Mouse (Mus musculus) liver, embryonic 14.5 days (tissue): Measurements from ENCODE around the gene Dlgap5. TPM values are rescaled to one million over a fixed set of nuclear protein-coding genes. Genes with fewer than 3 reads are reported as not detected.

Experiments used
- ATAC-seq: fragments of 200-750 bp; cut with Nextera tagmentation; 2 replicates; pipeline ENCODE4 v1.8.0; 2017; ENCODE audit warnings: moderate number of reproducible peaks, mild to moderate bottlenecking, moderate library complexity; ENCODE audit not compliant: insufficient read depth
- DNase-seq, 3 experiments: peaks; one replicate each; pipeline ENCODE4 v3.0.0-alpha.2; 2012 to 2013; ENCODE audit warnings: low read depth in 3 of 3, low spot score in 3 of 3
- H3K27ac ChIP-seq: fragments of 300-500 bp; sonication (generic); 2 replicates; pipeline ENCODE4 v1.5.1; 2014; ENCODE audit warnings: moderate library complexity, mild to moderate bottlenecking, control low read depth, inconsistent platforms
- H3K27me3 ChIP-seq: fragments of 300-500 bp; sonication (generic); 2 replicates; pipeline ENCODE4 v1.6.1; 2014; ENCODE audit warnings: mild to moderate bottlenecking, low read length, moderate library complexity; ENCODE audit not compliant: control insufficient read depth, insufficient read depth
- H3K36me3 ChIP-seq: fragments of 300-500 bp; sonication (generic); replicated peaks from 2 replicates; pipeline ENCODE4 v1.6.1; 2014; ENCODE audit warnings: low read depth; ENCODE audit not compliant: control insufficient read depth, insufficient read depth
- H3K4me1 ChIP-seq, 2 experiments: fragments of 200-500 bp in 1 of 2; fragments of 300-500 bp in 1 of 2; sonication (generic) in 1 of 2; replicated peaks; 2 replicates each; pipeline ENCODE4 v1.6.1; 2012 to 2014; ENCODE audit warnings: antibody characterized with exemption in 1 of 2, inconsistent platforms in 1 of 2, low read length in 1 of 2; ENCODE audit not compliant: control insufficient read depth in 2 of 2, insufficient read depth in 2 of 2
- H3K4me2 ChIP-seq: fragments of 300-500 bp; sonication (generic); 2 replicates; pipeline ENCODE4 v1.6.1; 2014; ENCODE audit warnings: low read depth, mild to moderate bottlenecking, control low read depth, moderate library complexity
- H3K4me3 ChIP-seq, 2 experiments: fragments of 200-500 bp in 1 of 2; fragments of 300-500 bp in 1 of 2; sonication (generic) in 1 of 2; 2 replicates each; pipeline ENCODE4 v1.5.1; 2012 to 2014; ENCODE audit warnings: low read depth in 2 of 2, low read length in 2 of 2, mild to moderate bottlenecking in 2 of 2, control low read depth in 1 of 2, inconsistent platforms in 1 of 2, moderate library complexity in 1 of 2; ENCODE audit not compliant: insufficient read depth in 1 of 2
- H3K9ac ChIP-seq: fragments of 300-500 bp; sonication (generic); replicated peaks from 2 replicates; pipeline ENCODE4 v1.6.1; 2014; ENCODE audit warnings: mild to moderate bottlenecking, control low read depth, moderate library complexity
- H3K9me3 ChIP-seq: fragments of 300-500 bp; sonication (generic); 2 replicates; pipeline ENCODE4 v1.6.1; 2016; ENCODE audit warnings: low read length, mixed read lengths; ENCODE audit not compliant: control insufficient read depth
- CTCF ChIP-seq: IDR thresholded peaks from 2 replicates; pipeline ENCODE4 v1.5.1; 2016; ENCODE audit warnings: antibody characterized with exemption, low read depth, control low read depth
- EP300 ChIP-seq: IDR thresholded peaks from 2 replicates; pipeline ENCODE4 v1.6.1; 2016; ENCODE audit warnings: antibody characterized with exemption, low read depth
- WGBS: fragments of 180-500 bp; shearing (Covaris S2); extraction: QIAGEN DNeasy Blood & Tissue Kit; methylation state at CpG from one replicate; pipeline ENCODE4 v1.1.7; 2014; ENCODE audit not compliant: insufficient replicate concordance; 5-methylcytosine and 5-hydroxymethylcytosine counted together
- polyA plus RNA-seq, 2 experiments: library from polyadenylated mRNA; depleted of rRNA in 1 of 2; stranded (reverse) in 1 of 2; unstranded in 1 of 2; fragments of >200 nt; fragmentation: Nextera tagmentation in 1 of 2; extraction: Ambion mirVana in 1 of 2; gene quantifications; 2 replicates each; pipeline versions ENCODE4 v1.2.1 to v1.2.3; 2012 to 2014

Gene Dlgap5
- polyA plus RNA-seq, 2 experiments: 42.5 to 51.4 TPM

DNA sequence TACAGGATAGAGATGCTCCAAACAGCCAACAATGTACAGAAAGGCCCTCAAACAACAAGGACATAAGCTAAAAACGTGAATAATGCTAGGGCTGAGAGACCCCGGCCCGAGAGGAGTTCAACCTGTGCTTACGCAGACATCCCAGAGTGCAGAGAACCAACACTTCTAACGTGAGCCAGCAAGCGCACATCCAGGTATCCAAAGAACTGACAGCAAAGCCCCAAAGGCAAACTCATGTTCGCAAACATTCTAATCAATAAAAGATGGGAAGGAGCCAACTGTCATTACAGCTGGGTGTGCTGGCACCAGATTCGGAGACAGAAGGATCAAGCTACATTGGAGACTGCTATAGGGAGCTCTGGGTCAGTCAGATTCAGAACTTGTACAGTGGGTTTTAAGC lies 15.5 kb downstream of the Dlgap5 start:
- TF ChIP-seq EP300: no peak
- ATAC-seq: no peak
- 78% methylated on average over 8 of the region's 8 CpGs for WGBS

GRCm38 (mm10) chr14:47396165-47396652 lies 22.0 kb downstream of the Dlgap5 start:
- Histone ChIP-seq H3K4me1 (no peaks in the 10 kb centered on the region), H3K27ac (no peak overlapping the region), H3K9ac (no peak overlapping the region), H3K4me2 (no peak overlapping the region), H3K27me3 (no peaks in the 10 kb centered on the region), H3K9me3 (no peaks in the 10 kb centered on the region), H3K4me3 (no peak overlapping the region), H3K36me3 (peaks cover 99% of the 10 kb centered on the region)
- ATAC-seq (no peak), DNase-seq (no peak)
- no peak for TF ChIP-seq EP300
- peak; percentile 69 for TF ChIP-seq CTCF
- 69% methylated on average over 5 of the region's 5 CpGs for WGBS

More for the DNA sequence above, 15.5 kb downstream of the Dlgap5 start:
- no peak for DNase-seq
- H3K27me3 ChIP-seq: no peaks in the 10 kb centered on the region
- H3K9ac ChIP-seq: no peak overlapping the region
- H3K4me3 ChIP-seq: no peak overlapping the region
- no peaks in the 10 kb centered on the region for H3K9me3 ChIP-seq
- no peaks in the 10 kb centered on the region for H3K4me1 ChIP-seq
- no peak overlapping the region for H3K27ac ChIP-seq
- H3K36me3 ChIP-seq: peaks cover 98% of the 10 kb centered on the region
- H3K4me2 ChIP-seq: no peak overlapping the region

GRCm38 (mm10) chr14:47395462-47396026 lies 22.7 kb downstream of the Dlgap5 start:
- Histone ChIP-seq H3K36me3 (peaks cover 100% of the 10 kb centered on the region), H3K27ac (no peak overlapping the region)
- DNase-seq: no peak

GRCm38 (mm10) chr14:47395007-47395406 lies 23.2 kb downstream of the Dlgap5 start:
- Histone ChIP-seq H3K4me1 (no peaks in the 10 kb centered on the region), H3K9me3 (no peaks in the 10 kb centered on the region), H3K4me3 (no peak overlapping the region), H3K27me3 (no peaks in the 10 kb centered on the region), H3K36me3 (peaks cover 100% of the 10 kb centered on the region), H3K27ac (no peak overlapping the region), H3K9ac (no peak overlapping the region), H3K4me2 (no peak overlapping the region)
- 92% methylated on average over 6 of the region's 6 CpGs for WGBS
- ATAC-seq (no peak), DNase-seq (no peak)
- TF ChIP-seq EP300 (no peak), CTCF (no peak)

More at GRCm38 (mm10) chr14:47395462-47396026, 22.7 kb downstream of the Dlgap5 start:
- Histone ChIP-seq H3K4me3 (no peak overlapping the region), H3K4me2 (no peak overlapping the region), H3K9me3 (no peaks in the 10 kb centered on the region), H3K4me1 (no peaks in the 10 kb centered on the region), H3K27me3 (no peaks in the 10 kb centered on the region), H3K9ac (no peak overlapping the region)
- WGBS: 90% methylated on average over 15 of the region's 15 CpGs
- TF ChIP-seq EP300 (no peak), CTCF (no peak)
- ATAC-seq: no peak

- no peak overlapping the region for H3K4me2 ChIP-seq
- no peak for TF ChIP-seq EP300
- TF ChIP-seq CTCF: no peak
Observed at GRCm38 (mm10) chr14:47393354-47394094, 24.7 kb downstream of the Dlgap5 start.

More at GRCm38 (mm10) chr14:47393354-47394094, 24.7 kb downstream of the Dlgap5 start:
- no peak for DNase-seq
- Histone ChIP-seq H3K9ac (no peak overlapping the region), H3K4me1 (no peaks in the 10 kb centered on the region), H3K27ac (no peak overlapping the region), H3K4me3 (no peak overlapping the region), H3K9me3 (no peaks in the 10 kb centered on the region), H3K27me3 (no peaks in the 10 kb centered on the region), H3K36me3 (peaks cover 100% of the 10 kb centered on the region)
- ATAC-seq: no peak
- 84% methylated on average over 10 of the region's 10 CpGs for WGBS
